Mouse (Mus musculus) right cerebral cortex, postnatal 4 days (tissue): ENCODE results near the gene Arid1b.

Experiments used
- DNase-seq: peaks from one replicate; pipeline ENCODE4 v3.0.0-alpha.2; 2022

Arid1b gene

GRCm38 (mm10) chr17:5165201-5165825 is 171.2 kb downstream of the Arid1b start:
- no peak for DNase-seq

- DNase-seq, result no peak
Measured at GRCm38 (mm10) chr17:5166175-5166574, 172.0 kb downstream of the Arid1b start.

DNA sequence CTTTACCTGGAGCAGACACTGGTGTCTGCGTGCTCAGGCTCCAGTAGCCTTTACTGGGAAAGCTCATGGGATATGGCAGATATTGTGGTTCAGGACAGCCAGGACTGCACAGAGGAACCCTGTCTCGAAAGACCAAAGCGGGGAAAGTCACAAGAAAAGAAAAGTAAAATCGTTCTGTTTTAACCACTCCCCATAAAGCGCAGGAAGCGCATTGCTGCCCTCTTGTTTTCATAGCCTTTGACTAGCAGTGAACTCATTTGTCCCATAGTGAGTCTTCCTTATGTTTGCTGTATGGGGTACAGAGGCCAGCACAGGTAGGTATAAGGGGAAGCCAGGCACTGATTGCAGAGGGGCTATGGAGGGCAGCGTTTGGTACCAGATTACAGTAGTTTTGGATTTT is 173.9 kb downstream of the Arid1b start:
- DNase-seq, result no peak

- DNase-seq, result no peak
Measured at GRCm38 (mm10) chr17:5168640-5169039, 174.5 kb downstream of the Arid1b start.

DNA sequence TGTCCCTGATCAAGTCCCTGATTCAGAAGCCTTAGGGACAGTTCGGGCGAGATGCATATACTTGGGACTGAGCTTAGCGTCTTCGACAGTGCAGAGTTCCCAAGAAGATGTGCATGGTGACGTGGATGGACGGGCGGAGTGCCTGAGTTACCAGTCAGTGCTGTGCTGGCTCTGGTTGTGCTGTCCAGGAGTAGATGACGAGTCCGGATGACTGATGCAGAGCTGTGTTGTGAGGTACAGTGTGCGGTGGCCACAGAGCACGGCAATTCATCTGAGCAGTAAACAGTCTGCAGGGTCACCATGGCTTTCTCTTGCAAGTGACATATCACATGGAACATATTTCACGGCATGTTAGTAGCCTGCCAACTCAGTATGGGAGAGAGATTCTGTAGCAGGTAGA is 176.2 kb downstream of the Arid1b start:
- DNase-seq, result no peak

DNA sequence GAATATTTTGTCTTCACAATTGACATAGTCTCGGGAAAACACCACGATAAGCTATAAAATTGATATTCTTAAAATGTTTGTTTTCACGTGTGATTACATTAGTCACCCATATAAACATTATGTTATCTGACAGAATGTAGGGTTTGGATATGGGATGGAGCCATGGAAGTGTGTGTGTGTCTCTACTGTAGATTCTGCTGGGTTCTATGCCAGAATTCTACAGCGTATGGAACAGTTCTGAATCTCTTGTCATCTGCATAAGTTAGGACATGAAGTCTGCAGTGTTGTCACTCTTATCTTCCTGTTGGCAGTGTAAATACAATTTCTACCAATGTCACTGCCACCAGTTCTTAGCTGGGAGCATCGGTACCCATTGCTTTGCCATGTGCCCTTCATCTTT is 177.3 kb downstream of the Arid1b start:
- no peak for DNase-seq

DNA sequence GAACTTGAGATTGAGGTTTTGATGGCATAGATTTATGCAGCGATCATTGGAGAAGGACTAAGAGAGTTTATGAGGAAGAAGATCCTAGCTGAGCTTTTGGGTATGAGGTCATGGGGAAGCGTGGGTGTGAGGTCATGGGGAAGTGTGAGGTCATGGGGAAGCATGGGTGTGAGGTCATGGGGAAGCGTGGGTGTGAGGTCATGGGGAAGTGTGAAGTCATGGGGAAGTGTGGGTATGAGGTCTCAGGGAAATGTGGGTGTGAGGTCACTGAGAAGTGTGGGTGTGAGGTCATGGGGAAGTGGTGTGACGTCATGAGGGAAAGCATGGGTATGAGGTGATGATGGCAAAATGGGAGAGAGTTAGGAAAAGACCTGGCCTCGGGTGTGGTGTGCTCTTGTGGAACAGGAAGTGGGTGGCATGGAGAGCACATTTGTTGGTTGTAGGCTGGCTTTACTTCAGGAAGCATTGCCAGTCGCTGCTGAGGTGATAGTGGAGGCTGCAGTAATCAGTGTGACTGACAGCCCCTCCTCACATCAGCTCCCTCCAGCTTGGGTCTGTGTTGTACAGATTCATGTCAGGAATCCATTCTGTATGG is 180.4 kb downstream of the Arid1b start:
- DNase-seq, result no peak

DNA sequence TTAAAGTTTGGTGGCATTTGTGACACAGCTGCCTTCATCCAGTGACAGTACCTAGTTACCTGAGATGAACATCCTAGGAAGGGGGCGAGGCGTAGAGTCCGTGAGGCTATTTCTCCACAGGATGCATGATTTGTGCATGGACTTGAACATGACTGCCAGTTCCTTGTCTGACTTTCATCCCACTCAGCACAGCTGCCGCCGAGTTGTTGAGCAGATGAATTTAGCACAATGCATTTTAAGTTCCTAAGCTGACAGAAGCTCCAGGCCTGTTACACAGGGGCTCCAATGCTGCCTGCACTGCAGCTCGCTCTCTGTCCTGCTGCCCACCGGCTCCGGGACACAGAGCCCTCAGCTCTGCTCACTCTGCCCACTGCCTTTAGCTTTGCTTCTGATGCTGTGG is 181.4 kb downstream of the Arid1b start:
- no peak for DNase-seq

DNA sequence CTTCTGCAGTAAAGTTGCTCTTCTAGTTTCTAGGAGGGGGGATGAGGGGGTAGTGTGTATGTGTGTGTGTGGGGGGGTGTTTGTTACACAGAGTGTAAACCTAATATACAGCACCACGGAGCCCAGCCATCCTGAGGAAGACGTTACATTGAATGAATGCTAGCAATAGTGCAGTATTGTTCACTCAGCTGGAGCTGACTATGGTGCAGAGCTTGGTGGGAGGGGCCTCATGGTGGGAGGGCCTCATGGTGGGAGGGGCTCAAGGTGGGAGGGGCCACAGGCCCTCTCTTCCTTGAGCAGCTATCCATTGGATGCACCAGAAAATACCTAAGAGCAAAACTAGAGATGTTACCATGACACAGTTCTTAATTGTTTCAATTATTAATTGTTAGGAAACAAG is 182.2 kb downstream of the Arid1b start:
- no peak for DNase-seq

DNA sequence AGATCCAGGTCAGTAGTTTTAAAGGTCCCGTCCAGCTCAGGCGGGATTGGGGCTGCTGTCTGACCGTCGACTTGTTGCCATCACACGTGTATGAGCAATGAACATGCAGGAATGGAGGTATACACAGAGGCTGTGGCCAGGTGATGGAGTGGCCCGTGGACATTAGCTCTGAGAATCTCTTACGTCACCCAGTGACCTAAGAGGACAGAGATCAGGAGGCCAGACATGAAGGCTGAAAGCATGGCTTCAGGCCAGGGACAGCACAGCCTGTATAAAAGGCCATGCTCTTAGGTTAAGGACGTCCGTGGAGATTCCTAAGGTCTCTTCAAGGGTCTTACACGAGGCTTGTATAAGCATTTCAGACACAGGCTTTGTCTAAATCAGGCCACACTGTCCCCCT is 184.4 kb downstream of the Arid1b start:
- no peak for DNase-seq

DNA sequence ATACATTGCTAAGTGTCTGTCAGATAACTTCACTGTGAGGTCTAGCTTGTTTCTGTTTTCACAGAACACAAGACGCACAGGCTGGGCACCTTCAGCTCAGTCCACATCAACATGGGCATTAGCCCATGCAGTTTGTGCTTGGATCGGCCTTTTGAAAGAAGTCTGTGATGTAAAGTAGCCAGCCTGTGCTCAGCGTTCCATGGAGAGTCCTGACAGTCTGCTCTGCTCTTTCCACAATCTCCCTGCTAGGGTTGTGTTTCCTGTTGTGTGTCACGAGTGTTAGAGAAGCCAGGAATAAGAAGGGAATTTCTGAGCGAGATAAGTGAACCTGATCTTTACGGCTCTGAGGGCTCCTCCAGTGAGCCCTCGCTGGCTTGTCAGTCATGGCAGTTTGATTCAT is 184.9 kb downstream of the Arid1b start:
- DNase-seq, result no peak

GRCm38 (mm10) chr17:5179412-5179811 is 185.3 kb downstream of the Arid1b start:
- DNase-seq, result no peak

GRCm38 (mm10) chr17:5179925-5180525 is 185.9 kb downstream of the Arid1b start:
- DNase-seq, result no peak

GRCm38 (mm10) chr17:5180925-5181324 is 186.8 kb downstream of the Arid1b start:
- no peak for DNase-seq

GRCm38 (mm10) chr17:5182493-5182892 is 188.4 kb downstream of the Arid1b start:
- no peak for DNase-seq

DNA sequence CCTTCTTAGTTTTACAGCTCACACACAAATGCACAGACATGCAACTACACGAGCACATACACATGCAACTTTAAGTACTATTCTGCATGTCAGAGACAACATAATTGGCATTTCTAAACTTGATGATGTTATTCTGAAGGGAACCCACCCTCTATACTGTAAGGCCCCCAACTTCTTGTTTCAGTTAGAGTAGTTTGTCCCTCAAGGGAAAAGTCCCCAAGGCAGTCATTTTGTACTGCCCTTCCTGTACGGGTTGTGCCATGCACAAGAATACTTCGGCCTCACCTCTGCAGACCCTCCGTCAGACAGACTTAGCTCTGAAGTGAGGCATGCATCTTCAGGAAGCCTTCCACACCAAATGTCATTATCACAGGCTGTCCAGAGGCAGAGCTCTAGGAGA is 191.4 kb downstream of the Arid1b start:
- DNase-seq, result no peak

GRCm38 (mm10) chr17:5187546-5187945 is 193.4 kb downstream of the Arid1b start:
- DNase-seq, result no peak

GRCm38 (mm10) chr17:5188400-5188799 is 194.3 kb downstream of the Arid1b start:
- no peak for DNase-seq

GRCm38 (mm10) chr17:5189551-5190351 is 195.6 kb downstream of the Arid1b start:
- DNase-seq, result peak; percentile 80

GRCm38 (mm10) chr17:5190367-5190766 is 196.2 kb downstream of the Arid1b start:
- no peak for DNase-seq

GRCm38 (mm10) chr17:5194157-5194916 is 200.2 kb downstream of the Arid1b start:
- DNase-seq, result no peak

- DNase-seq, result no peak
Measured at GRCm38 (mm10) chr17:5195397-5195796, 201.3 kb downstream of the Arid1b start.

GRCm38 (mm10) chr17:5196005-5196404 is 201.9 kb downstream of the Arid1b start:
- no peak for DNase-seq
